Mouse (Mus musculus) hindbrain, postnatal 0 days (tissue): ENCODE results near the gene Aldh3b3. TPM values are rescaled to one million over a fixed set of nuclear protein-coding genes. Genes with fewer than 3 reads are reported as not detected.
A peak's percentile ranks its signal among the peaks of the same experiment; 100 is the strongest.
"Not testable (repeated sequence)": the region's sequence is repeated elsewhere in the genome, so short reads cannot be mapped to it uniquely, and the experiment has no call there.

Experiments used
- ATAC-seq: fragments of 200-750 bp; cut with Nextera tagmentation; 2 replicates; pipeline ENCODE4 v1.8.0; 2017; ENCODE audit warnings: mild to moderate bottlenecking, moderate TSS enrichment, moderate library complexity
- DNase-seq: peaks from one replicate; pipeline ENCODE4 v3.0.0-alpha.2; 2015; ENCODE audit warnings: low spot score
- H3K27ac ChIP-seq: fragments of 300-500 bp; sonication (generic); 2 replicates; pipeline ENCODE4 v1.5.1; 2014; ENCODE audit warnings: mild to moderate bottlenecking
- H3K27me3 ChIP-seq: fragments of 300-500 bp; sonication (generic); 2 replicates; pipeline ENCODE4 v1.6.1; 2014; ENCODE audit warnings: low read length, mixed read lengths; ENCODE audit not compliant: insufficient read depth
- H3K36me3 ChIP-seq: fragments of 300-500 bp; sonication (generic); 2 replicates; pipeline ENCODE4 v1.6.1; 2014; ENCODE audit warnings: low read length, mixed read lengths; ENCODE audit not compliant: insufficient read depth
- H3K4me1 ChIP-seq: fragments of 300-500 bp; sonication (generic); 2 replicates; pipeline ENCODE4 v1.6.1; 2014; ENCODE audit warnings: antibody characterized with exemption, low read length, mixed read lengths; ENCODE audit not compliant: insufficient read depth
- H3K4me2 ChIP-seq: fragments of 300-500 bp; sonication (generic); 2 replicates; pipeline ENCODE4 v1.6.1; 2014; ENCODE audit warnings: low read depth, mild to moderate bottlenecking, low read length, moderate library complexity, mixed read lengths
- H3K4me3 ChIP-seq: fragments of 300-500 bp; sonication (generic); 2 replicates; pipeline ENCODE4 v1.5.1; 2014; ENCODE audit warnings: low read length
- H3K9ac ChIP-seq: fragments of 300-500 bp; sonication (generic); replicated peaks from 2 replicates; pipeline ENCODE4 v1.6.1; 2014; ENCODE audit warnings: mild to moderate bottlenecking, low read length, moderate library complexity, mixed read lengths
- H3K9me3 ChIP-seq: fragments of 300-500 bp; sonication (generic); 2 replicates; pipeline ENCODE4 v1.6.1; 2016; ENCODE audit warnings: low read length, mixed read lengths
- CTCF ChIP-seq: IDR thresholded peaks from 2 replicates; pipeline ENCODE4 v1.5.1; 2016; ENCODE audit warnings: antibody characterized with exemption, control low read depth, low read depth
- WGBS: fragments of 180-500 bp; shearing (Covaris S2); extraction: QIAGEN DNeasy Blood & Tissue Kit; methylation state at CpG from one replicate; pipeline ENCODE4 v1.1.7; 2014; 5-methylcytosine and 5-hydroxymethylcytosine counted together
- polyA plus RNA-seq: library from polyadenylated mRNA; unstranded; fragments of >200 nt; fragmentation: Nextera tagmentation; extraction: Ambion mirVana; gene quantifications from 2 replicates; pipeline ENCODE4 v1.2.1, GENCODE M21; 2015
- total RNA-seq: library from RNA; depleted of rRNA; stranded (reverse); fragments of >200 nt; gene quantifications from 2 replicates; pipeline ENCODE4 v1.2.3, GENCODE M21; 2014

Gene Aldh3b3
- total and polyA plus RNA-seq, 2 experiments from 2014 or later: not detected

DNA sequence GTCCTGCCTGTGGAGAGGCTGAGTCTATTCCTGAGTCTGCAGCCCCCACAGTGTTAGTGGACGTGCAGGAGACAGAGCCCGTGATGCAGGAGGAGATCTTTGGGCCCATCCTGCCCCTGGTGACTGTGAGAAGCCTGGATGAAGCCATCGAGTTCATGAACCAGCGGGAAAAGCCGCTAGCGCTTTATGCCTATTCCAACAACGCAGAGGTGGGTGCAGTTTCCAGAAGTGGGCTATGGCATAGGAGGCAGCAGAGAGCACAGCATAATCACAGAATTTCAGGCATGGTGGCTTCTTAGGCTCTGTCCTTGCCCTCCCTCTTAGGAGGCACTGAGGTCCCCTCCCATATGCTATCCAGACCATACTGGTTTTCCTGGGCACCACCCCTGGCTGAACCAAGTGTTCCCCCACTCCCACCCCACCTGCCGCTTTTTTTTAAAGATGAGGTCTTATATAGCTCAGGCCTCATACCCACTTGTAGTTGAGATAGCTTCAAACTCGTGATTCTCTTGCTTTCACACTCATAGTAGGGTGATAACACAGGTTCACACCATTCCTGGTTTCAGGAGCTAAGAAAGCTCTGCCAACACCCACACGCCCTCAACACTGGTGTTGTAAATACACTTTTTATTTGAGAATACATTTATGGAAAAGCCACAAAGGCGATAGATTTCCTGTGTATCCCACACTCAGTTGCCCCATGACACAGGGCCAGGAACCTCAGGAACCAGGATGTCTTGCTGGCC is 8.1 kb downstream of the Aldh3b3 start:
- peak; percentile 60 for TF ChIP-seq CTCF
- Histone ChIP-seq H3K27me3 (no peaks in the 10 kb centered on the region), H3K27ac (no peak overlapping the region), H3K9me3 (no peaks in the 10 kb centered on the region), H3K4me1 (no peaks in the 10 kb centered on the region), H3K9ac (no peak overlapping the region), H3K36me3 (no peaks in the 10 kb centered on the region), H3K4me2 (no peak overlapping the region), H3K4me3 (no peak overlapping the region)
- WGBS: 73% methylated on average over 11 of the region's 11 CpGs
- no peak for ATAC-seq
- peak; percentile 9 for DNase-seq

DNA sequence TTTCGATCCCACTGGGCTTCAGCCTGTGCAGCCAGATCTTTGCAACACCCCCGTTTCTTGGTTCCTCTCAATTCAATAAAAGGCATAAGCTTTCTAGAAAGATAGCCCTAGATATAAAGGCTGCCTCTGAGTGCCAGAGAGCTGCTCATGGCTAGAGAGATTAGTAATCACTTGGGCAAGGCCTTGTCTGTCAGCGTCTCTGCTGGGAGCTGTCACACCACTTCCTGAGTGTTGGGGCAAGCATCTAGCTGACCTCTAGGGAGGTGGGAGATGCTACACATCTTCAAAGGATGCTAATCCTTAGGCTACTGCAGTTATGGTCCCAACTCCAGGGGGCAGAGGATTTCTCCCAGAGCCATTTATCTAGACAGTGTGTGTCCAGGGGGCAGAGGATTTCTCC is 8.8 kb downstream of the Aldh3b3 start:
- Histone ChIP-seq H3K36me3 (no peaks in the 10 kb centered on the region), H3K27ac (no peak overlapping the region), H3K9ac (no peak overlapping the region), H3K4me1 (no peaks in the 10 kb centered on the region), H3K4me2 (no peak overlapping the region), H3K4me3 (no peak overlapping the region), H3K9me3 (no peaks in the 10 kb centered on the region), H3K27me3 (no peaks in the 10 kb centered on the region)
- DNase-seq: no peak
- no peak for ATAC-seq
- TF ChIP-seq CTCF: no peak
- 66% methylated on average over 3 of the region's 3 CpGs for WGBS

- H3K4me1 ChIP-seq: no peaks in the 10 kb centered on the region
- H3K4me3 ChIP-seq: no peak within 1 kb of the TSS
- H3K27me3 ChIP-seq: no peaks in the 10 kb centered on the region
- H3K27ac ChIP-seq: no peak within 1 kb of the TSS
- no peak for TF ChIP-seq CTCF
- ATAC-seq: no peak
- DNase-seq: no peak
- no peak within 1 kb of the TSS for H3K4me2 ChIP-seq
- H3K9me3 ChIP-seq: no peaks in the 10 kb centered on the region
- 60% methylated on average over 9 of the region's 9 CpGs for WGBS
- no peaks in the 10 kb centered on the region for H3K36me3 ChIP-seq
- H3K9ac ChIP-seq: no peak within 1 kb of the TSS
Observed at GRCm38 (mm10) chr19:3972229-3972628, 13.8 kb downstream of the Aldh3b3 start, which contains the start of gene Aldh3b2. TSS of gene Aldh3b2 (plus strand) at chr19:3972328.

DNA sequence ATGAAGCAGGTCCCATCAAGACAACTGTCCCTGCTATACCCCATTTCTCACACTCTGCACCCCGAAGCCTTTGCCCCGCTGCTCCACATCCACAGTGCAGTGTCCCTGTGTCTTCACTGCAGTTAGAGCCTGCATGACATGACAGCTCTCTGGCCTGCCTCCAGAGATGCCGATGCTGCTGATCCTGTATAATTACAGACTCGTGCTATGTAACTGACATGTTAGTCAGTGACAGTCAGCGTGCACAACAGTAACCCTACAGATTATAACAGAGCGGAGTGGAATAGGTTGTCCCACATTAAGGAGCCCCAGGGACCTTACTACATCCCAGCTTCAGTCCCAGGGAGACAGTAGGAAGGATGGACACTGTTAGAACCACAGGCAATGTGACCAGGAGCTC is 16.2 kb downstream of the Aldh3b3 start:
- H3K4me1 ChIP-seq, H3K4me2 ChIP-seq, H3K36me3 ChIP-seq, H3K27ac ChIP-seq, H3K4me3 ChIP-seq, H3K9ac ChIP-seq, H3K9me3 ChIP-seq, DNase-seq, ATAC-seq, H3K27me3 ChIP-seq: not testable (repeated sequence)
- 58% methylated on average over 6 of the region's 6 CpGs for WGBS

GRCm38 (mm10) chr19:3975866-3976265 is 17.4 kb downstream of the Aldh3b3 start:
- WGBS: 86% methylated on average over 2 of the region's 2 CpGs
- no peak overlapping the region for H3K4me2 ChIP-seq
- no peak overlapping the region for H3K4me3 ChIP-seq
- H3K27ac ChIP-seq: no peak overlapping the region
- ATAC-seq (no peak), DNase-seq (no peak)
- no peak for TF ChIP-seq CTCF
- no peak overlapping the region for H3K9ac ChIP-seq
- no peaks in the 10 kb centered on the region for H3K27me3 ChIP-seq
- H3K9me3 ChIP-seq: no peaks in the 10 kb centered on the region
- no peaks in the 10 kb centered on the region; the same call in 1 of the 2 replicates for H3K4me1 ChIP-seq
- H3K36me3 ChIP-seq: no peaks in the 10 kb centered on the region

DNA sequence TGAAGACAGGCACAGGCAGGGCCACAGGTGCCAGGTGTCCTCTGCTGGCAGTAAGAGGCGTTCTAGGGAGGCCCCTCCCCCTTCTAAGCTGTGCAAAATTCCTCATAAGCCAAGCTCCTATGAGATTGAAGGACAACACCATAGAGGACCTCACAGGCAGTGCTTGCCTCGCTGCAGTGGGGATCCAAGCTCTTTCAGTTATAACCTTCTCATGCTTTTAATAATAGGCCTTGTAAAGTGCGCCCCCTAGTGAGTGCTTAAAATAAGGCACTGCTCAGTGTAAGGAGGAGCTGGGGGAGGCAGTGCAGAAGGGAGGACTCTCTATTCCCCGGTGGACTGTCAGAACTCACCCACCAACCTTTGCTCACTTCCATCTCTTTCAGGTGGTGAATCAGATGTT is 21.9 kb downstream of the Aldh3b3 start:
- peak; percentile 82 for ATAC-seq

DNA sequence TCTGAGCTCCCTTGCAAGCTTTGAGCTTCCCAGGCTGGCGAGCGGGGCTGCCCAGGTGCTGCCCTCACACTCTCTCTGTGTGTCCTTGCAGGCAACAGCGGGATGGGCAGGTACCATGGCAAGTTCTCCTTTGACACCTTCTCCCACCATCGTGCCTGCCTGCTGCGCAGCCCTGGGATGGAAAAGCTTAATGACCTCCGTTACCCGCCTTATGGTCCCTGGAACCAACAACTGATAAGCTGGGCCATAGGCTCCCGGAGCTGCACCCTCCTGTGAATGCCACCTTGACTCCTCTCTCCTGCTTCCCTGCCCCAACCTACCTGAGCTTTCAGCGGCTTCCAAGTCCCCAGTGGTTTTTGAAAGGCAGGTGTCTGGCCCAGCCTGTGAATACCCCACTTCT is 22.5 kb downstream of the Aldh3b3 start:
- H3K4me1 ChIP-seq: peaks cover 5% of the 10 kb centered on the region; the same call in 1 of the 2 replicates
- no peak for TF ChIP-seq CTCF
- H3K36me3 ChIP-seq: no peaks in the 10 kb centered on the region
- H3K4me3 ChIP-seq: no peak overlapping the region
- H3K27ac ChIP-seq: no peak overlapping the region
- H3K9me3 ChIP-seq: no peaks in the 10 kb centered on the region
- ATAC-seq (no peak), DNase-seq (no peak)
- H3K9ac ChIP-seq: no peak overlapping the region
- no peaks in the 10 kb centered on the region for H3K27me3 ChIP-seq
- 85% methylated on average over 9 of the region's 9 CpGs for WGBS
- no peak overlapping the region for H3K4me2 ChIP-seq

More for the DNA sequence above, 21.9 kb downstream of the Aldh3b3 start:
- no peak overlapping the region for H3K4me3 ChIP-seq
- no peak overlapping the region for H3K4me2 ChIP-seq
- 20% methylated on average over 4 of the region's 4 CpGs for WGBS
- H3K27me3 ChIP-seq: no peaks in the 10 kb centered on the region
- peak; percentile 91 for DNase-seq
- H3K9ac ChIP-seq: no peak overlapping the region
- H3K27ac ChIP-seq: peak overlapping the region; percentile 26; the same call in 1 of the 2 replicates
- H3K36me3 ChIP-seq: no peaks in the 10 kb centered on the region
- peak; percentile 88 for TF ChIP-seq CTCF
- peaks cover 5% of the 10 kb centered on the region; the same call in 1 of the 2 replicates for H3K4me1 ChIP-seq
- no peaks in the 10 kb centered on the region for H3K9me3 ChIP-seq
